Mouse (Mus musculus) embryo, embryonic 11.5 days (tissue): ENCODE measurements around the gene Skap2.

Source experiments
- DNase-seq: peaks from one replicate; pipeline ENCODE4 v3.0.0-alpha.2; 2012; ENCODE audit warnings: low read depth, low spot score

The Skap2 gene

DNA sequence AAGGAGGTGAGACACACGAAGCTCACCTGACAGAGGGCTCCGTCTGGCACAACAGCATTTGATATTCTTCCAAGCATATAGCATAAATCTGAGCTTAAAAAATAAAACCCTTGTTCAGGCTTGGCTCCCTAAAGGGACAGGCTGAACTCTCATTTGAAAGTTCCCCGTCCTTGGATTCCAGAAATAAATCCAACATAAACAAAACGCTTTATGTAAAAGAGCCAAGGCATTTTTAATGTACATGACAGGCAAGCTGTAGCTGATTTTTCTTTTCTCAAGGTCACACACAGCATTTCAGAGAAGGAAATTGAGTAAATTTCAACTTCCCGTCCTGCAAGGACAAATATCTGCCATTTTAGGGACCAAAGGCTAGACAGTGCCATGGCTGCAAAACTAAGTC lies 122.0 kb downstream of the Skap2 start:
- no peak for DNase-seq

DNA sequence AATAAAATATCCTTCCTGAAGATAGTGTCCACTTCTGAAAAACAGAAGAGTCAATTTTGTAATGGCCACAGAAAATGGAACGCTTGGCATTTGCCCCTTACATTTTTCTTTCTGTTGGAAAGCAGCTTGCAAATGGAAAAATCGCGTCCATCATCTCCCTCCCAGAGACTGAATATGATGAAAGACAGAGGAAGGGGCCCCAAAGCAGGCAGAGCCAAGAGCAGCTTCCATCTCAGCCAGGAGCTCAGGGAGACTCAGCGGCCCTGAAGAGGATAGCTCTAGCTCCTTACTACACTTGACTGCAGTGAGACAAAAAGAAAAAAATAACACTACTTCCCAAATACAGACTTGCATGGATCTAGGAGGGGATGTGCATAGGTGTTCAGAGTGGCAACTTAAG lies 122.5 kb downstream of the Skap2 start:
- no peak for DNase-seq

DNA sequence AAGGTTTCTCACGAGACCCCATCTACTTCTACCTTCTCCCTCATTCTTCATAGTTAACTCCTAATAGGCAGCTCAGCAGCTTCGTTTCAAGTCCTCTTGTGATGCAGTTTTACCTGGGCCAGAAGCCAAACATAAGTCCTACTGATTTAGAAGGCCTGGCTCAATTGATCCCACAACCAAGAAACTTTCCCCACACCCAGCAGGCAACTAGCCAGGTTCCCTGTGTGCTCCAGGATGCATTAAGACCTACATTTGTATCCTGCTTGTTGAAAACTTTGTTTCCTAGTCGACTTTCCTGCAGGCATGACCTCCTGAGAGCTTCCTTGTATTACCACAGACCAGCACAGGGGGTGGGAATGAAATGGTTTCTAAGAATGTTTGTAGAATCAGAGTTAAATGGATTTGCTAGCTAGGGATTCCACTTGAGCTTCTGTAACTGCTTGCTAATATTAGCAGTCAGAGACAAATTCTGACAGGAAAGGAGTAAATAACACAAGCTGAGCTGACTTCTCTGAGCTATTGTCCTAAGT lies 125.4 kb downstream of the Skap2 start:
- no peak for DNase-seq

DNA sequence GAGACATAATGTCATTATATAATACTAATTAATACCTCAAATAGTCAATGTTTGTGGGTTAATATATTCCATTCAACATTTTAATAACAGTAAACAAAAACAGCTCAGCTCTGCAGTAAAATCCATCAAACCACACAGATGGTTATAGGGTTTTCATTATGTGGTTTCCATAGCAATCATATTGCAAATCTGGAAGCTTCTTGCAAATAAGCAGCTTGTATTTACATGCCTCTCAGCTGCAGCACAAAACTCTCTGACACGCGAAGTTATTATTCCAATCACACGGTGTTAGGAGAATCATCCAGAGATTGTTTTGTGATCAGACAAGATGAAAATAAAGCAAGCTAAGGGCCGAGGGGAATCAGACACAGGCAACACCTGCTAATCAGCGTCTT lies 129.5 kb downstream of the Skap2 start:
- no peak for DNase-seq

DNA sequence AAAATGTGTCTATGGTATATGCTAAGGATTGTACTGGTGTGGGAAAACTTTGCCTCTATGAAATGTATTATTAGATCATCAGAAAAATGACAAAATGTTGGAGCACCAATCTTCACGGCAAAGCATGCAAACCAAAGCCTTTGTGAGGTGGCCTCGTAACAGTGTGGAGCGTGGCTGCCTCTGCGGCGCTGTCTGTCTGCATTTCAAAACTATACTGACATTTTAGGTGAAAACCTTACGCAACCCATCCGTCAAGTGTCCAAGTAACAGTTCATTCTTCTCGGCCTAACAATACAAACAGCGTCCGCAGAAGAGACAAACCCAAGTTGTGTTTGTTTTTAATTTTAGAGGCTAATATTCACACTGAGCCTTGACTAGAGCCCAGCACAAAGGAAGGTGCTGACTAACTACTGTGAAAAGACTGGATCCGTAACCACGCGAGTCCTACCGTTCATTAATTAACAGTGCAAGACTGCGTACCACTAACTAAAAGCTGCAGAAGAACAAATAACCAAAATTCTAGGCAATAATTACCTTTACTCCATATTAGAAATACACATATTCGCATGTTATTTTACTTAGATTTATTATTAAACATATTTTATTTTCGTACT lies 130.0 kb downstream of the Skap2 start:
- DNase-seq: no peak

DNA sequence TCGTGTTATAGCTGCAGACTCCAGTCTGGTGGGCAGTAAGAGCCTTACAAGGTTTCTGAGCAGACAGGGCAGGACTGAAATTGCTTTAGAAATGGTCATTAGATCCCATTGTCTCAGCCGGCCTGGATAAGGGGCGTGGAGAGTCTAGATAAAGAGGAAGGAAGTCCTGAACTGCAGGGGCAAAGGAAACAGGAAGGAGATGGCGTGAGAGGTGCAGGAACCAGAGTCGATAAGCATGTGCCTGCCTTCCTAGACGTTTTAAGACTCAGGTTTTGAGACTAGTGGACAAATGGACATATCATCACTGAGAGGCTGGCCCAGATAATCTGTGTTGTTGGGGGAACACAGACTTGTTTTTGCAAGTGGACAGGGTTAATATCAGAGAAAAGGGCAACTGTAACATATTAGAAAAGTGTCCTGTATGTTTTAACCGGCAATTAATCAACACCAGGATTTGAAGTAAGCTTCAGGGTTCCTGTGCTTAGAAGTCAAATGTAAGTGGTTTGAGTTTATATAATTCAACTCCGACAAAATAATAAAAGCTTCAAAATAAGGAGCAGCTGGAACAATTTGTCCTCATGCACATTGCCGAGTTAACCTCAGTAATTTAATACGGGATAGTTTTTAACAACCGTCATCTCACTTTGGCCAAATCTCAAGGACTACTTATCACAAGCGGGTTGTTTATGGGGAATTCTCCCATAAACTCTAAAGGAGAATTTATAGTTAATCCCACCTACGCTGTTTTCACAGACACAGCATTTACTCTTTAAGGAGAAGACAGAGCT lies 131.0 kb downstream of the Skap2 start:
- DNase-seq: no peak

DNA sequence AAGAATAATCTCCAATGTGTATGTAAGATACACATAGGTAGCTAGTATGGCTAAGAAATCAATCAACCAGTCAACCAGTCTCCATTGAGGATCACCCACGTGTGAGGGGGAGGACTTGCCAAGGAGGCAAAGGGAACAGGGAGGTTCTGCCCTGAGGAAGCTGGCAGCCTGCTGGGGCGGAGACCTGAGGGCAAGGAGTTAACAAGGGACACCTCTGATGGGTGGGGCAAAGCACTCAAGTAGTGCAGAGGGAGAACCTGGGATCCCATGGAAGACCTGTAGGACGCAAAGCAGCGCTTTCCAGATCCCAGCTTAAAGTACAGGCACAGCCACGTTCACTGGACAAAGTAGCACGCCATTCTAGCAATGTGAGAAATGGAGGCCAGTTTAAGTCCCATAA lies 131.6 kb downstream of the Skap2 start:
- DNase-seq: no peak

DNA sequence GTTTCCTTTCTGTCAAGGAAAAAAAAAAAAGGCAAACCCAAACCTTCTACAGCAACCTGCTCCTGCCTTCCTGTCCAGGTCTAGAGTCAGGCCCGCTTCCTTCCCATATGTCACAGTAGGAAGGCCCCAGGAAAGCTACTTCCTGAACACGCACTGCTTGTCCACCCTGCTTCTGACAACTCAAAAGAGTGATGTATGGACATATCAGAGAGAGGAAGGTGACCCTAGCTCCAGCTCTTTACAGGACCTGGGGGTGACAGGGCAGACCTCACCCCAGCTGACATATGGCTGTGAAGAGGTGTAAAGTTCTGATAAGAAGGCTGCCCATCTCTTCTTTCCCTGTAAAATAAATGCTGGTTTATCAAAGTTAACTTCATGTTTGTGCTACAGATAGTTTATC lies 133.8 kb downstream of the Skap2 start:
- no peak for DNase-seq

DNA sequence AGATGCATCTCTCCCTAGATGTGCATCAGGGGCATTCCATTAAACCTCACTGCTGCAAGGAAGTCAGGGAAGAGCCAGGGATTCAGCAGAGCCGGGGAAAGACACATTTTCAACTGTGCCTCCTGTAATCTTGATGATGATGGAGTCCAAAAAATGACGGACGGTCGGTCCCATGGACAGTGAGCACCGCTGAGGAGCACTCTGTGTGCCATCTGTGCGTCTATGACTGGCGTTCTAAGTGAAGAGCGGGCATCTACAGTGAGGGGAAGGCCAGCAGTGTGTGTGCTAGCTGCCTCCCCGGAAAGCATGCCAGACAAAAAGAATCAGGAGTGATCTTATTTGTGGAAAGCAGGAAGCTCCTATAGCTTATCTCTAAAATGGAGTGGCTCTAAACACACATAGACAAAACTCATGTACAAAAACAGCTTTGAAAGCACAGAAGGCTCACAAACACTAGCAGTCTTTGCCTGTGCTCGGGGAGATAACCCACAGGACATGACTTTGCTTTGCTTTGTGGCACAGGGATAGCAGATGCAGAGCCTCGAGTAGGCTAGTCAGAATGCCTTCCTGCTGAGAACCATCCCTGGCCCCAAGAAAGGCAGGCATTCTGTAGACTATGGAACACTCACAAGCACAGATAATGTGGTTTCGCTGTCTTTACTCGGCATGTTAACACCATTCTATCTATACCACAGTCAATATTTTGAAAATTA lies 135.4 kb downstream of the Skap2 start:
- no peak for DNase-seq

DNA sequence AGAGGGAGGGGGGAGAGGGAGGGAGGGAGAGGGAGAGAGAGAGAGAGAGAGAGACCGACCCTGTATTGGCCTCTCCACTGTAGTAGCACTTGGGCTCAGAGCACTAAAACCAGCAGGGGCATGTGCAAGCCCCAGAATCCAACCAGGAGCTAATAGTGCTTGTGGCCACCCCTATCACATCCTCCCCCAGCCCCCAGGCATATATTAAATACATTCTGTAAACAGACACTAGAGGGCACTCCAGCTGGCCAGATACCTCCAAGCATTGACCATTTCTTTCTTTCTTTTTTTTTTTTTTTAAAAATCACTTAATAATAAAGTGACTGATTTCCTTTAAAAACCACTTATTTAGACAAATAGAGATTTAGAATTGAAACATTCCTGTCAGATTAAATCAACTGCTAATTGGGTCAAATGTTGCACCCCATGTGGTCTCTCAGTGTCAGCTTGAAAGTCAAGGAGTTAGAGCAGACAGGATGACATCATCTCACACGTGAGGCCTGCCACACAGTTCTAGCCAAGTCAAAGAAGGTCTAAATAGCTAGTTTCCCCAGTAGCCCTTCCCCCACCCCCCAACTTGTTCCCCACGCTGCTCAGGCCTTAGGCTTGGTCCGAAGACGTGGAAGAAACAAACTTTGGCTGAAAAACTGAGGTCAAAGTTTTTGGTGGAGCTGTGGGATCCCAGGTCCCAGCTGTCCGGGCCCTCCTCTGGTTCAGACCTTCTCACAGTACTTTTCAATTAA lies 136.3 kb downstream of the Skap2 start:
- DNase-seq: peak; percentile 68

DNA sequence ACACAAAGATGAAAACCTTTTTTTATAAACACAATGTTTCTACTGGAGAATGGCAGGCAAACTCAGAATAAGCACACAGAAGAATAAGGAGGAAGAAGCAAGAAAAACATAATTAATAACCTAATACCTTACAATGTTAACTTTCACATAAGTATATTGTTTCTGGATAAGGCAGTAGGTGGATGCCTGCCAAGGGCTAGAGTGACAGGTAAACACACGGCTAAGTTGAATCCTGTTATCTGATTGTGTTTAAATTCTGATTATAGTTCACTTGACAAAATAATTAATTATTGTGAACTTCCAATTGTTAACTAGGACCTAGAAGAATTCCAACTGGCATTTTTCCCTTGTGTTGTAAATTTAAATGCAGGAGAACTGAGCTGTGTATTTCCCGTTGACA lies 138.3 kb downstream of the Skap2 start:
- DNase-seq: no peak

DNA sequence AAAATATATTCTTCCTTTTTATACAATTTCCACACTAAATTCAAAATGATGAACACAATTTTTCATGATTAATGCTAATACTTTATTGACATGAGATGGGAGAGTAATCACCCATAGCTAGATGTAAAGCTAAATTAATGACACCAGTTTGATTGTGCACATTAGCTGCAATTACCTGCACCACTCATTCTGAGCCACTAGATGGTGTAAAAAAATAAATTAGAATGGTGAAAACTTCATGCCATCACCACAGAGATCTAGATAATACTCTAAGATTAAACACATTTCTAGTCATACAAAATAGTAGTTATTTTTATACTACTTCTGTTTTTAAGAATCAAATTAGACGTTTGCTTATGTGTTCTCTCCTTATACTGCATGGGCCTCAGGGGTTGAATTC lies 141.2 kb downstream of the Skap2 start:
- DNase-seq: no peak

DNA sequence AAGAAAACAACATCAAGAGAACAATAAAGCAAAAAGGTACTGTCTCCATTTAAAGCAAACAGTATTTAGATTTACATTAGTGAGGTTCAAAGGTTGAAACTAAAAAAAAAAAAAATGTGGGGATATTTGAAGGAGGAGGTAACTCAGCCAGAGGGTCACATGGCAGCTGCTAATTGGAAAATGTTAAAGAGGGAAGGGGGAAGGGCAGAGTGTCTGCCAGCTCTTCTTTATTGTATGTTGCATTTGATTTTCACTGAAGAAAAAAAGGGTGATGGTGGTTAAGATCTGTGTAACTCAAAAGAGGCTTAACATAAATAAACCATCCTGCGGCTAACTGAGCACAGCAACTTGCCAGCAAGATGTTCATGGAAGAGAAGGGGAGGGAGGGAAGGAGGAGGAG lies 142.1 kb downstream of the Skap2 start:
- no peak for DNase-seq

DNA sequence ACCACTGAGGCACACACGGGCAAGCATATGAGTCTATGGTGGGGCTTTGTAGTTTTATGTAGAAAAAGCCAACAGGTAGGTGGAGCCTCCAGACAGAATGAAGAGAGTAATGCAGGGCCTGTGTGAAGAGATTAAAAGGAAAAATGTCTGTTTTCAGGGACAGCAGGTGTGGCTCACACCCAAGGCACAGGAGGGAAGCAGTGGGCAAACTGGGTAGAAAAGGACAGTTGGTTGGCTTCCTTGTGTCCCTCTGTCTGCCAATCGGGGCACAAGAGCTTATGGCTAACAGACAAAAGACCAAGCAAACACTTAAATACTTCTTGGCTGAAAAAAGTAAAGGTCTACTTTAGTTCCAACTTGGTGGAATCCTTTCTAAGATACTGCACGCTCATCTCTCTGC lies 145.8 kb downstream of the Skap2 start:
- DNase-seq: no peak

DNA sequence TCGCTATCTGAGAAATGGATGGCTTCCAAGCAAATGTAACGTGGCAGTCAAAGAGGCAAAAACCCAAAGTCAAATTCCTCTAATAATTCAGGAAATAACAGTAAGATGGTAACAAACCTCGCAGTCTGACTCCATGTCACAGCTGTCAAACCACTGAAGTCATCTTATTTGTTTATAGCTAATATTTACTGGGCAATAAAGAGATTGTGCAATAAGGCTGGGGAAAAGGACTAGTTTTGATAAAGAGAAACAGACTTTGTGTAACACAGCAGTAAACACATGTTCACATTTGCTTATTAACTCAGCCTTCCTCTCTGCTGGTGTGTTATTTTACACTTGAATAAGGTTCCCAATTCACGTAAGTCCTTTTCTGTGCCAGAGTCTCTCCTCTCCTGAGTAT lies 148.8 kb downstream of the Skap2 start:
- no peak for DNase-seq

DNA sequence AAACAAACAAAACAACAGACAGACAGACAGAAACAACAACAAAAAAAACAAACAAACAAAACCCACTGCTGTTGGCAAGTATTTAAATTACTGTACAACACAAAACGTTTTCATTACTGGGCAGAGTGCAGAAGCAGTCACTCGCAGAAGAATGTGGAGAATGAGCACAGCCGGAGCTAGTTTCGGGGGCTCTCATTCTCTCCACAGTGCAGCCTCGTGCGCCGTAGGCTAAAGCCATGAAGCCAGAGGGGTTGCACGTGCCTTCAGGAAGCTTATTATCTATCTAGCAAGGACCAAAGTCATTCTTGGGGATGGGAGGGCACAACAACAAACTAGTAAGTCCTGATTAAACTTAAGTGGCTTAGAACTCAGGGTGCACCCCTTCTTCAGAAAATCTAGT lies 152.0 kb downstream of the Skap2 start:
- DNase-seq: no peak

DNA sequence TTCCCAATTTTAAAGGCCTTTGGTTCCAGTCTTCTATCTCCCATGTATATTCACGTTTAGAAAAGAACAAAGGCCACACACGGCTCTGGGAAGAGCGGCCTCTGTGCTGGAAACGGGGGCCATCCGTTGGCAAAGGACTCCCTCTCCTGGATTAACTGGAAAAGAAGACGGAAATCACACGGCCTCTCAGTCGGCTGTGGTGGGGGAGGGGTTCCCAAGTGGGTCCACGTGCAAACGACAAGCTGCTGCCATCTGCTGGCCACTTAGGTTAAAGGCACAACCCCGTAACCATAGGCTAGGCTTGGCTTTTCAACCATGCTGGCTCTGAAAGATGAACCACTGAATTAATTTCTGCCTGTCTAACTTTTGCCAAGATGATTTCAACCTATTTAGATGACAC lies 154.5 kb downstream of the Skap2 start:
- DNase-seq: peak; percentile 93

DNA sequence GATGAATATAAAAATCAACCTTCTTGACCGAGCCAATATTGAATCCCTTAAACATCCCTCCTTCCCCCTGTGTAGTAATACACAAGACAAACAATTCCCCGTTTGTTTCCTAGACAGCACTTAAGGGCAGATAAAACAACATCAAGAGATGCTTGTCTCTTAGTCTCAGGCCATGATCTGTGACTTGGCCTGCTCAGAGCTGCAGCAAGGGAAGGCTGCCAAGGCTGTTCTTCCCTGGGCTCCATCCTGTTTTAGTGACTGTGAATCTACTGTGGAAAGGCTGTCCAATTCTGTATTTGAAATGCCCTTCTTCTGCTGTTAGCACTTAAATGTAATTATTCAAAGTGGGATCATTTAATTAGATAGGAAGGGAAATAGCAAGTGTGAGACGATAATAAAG lies 159.1 kb downstream of the Skap2 start:
- no peak for DNase-seq

DNA sequence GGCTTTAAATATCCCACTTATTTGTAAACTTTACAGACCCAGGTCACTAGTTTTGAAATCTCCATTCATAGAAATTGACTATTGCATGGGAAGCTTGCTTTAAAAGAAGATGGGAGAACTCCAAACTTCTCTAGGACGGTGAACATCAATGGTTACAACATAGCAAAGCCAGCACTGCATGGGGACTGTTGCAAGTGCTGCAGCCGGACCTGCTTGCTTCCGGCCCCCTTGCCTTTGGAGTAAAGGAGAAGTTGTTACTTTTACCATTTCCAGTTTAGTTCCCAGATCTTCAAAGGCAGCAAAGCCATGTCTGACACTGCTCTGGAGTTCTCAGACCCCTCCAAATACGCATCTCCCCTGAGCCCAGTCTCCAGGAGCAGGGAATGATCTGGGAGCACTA lies 159.7 kb downstream of the Skap2 start:
- no peak for DNase-seq

DNA sequence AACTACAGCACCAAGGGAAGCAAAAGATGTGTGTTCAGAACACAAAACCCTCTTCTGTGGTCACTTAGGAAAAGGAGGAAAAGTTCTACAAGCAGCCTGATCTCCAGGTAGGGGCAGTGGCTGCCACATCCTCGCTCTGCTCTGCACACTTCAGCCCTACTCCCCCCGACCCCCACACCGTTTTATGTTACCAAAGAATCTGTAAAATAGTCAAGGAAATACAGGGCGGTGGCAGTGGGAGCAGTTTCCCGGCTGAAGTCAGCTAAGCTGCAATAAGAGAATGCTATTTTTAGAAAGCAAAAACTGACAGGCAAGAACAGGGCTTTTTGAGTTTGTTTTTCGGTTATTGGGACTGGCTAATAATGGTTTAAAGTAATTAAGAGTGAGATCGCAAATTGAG lies 160.8 kb downstream of the Skap2 start:
- no peak for DNase-seq

DNA sequence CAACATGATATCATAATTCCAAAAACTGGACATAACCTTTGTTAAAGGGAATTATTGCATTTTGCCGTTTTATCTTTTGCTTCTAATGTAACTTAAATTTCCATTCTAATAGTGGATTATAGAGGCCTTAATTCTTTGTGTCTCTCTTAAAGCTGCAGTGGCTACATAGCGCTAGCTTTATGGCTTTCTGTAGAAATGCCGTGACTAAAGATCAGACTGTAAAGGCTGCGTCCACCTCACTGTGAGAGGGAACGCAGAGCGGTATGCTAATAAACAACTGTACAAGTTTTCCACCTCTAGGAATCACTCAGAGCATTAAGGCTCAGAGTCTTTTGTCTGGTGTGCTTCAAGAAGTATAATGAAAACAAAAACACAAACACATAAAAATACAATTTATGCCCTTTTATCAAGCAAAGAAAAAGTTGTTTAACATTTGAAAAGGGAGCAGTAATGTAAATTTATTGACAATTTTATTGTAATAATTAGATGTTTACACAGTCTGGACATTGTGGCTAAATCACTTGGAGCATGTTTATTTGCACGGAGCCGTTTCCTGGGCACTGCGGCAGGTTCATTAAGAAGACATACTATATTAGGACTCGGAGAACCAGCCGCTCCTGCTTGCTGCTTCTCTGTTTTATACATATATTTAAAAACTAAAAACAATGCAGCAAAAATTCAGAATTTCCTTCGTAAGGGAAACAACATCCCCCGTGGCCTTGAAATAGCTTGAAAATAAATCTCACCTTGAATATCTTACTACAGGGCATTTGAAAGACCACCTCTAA lies 162.1 kb downstream of the Skap2 start:
- no peak for DNase-seq
